Mouse (Mus musculus): ENCODE measurements around the gene Gca. TPM values are rescaled to one million over a fixed set of nuclear protein-coding genes. Genes with fewer than 3 reads are reported as not detected.
"Not testable (repeated sequence)": the region's sequence is repeated elsewhere in the genome, so short reads cannot be mapped to it uniquely, and the experiment has no call there.

Gca gene
- total RNA-seq, 2 experiments from 2014 or later: 36.4 to 38.0 TPM

DNA sequence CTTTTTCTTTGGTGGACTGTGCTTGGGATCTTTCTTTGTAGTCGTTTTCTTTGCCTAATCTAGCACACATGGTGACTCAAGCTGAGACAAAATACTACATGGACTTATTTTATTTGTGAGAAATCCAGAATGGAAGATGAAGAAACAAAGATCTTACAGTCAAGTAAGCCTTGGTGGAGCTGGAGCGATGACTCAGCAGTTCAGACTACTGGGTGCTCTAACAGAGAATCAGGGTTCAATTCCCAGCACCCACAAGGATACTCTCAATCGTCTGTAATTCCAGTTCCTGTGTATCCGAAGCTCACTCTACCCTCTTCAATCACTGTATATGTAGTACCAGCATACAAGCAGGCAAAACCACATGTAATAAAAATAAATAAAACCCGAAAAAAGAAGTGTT is 6.2 kb downstream of the Gca start:
- DNase-seq: no peak

DNA sequence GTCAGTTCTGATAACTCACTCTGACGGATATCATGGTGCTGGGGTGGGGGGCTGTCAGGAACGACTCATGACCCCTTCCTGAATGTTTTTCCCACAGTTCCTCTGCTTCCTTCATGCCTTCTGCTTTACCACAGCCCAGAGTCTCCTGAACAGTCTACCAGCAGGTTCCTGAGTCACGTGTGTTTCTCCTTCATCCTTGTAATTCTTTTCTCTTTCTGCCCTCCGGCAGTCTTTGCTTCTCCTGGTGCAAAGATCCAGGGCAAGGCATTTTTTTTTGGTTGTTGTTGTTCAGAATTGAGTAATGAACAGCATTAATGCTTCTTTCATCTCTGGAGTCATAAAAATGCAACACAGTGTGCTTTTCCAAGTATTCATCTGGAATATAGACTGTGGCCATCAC is 6.7 kb downstream of the Gca start:
- no peak for DNase-seq

DNA sequence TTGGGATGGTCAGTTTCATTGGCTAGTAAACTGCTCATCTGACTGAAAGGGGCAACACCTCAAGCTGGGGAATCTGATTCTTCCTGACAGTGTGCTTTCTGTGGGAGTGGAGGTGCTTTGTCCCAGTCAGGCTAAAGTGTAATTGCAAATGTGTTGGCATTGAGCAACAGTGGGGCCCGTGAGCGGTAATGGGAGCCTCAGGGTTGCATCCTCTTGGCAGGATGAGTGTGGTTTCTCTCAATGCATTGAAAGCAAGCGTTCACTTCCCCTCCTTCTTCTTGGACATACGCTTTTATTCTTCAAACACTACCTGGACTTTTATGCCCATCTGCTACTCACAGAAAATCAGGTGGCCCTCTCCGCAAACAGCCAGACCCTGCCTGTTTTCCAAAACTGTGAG is 8.7 kb downstream of the Gca start:
- DNase-seq: no peak

DNA sequence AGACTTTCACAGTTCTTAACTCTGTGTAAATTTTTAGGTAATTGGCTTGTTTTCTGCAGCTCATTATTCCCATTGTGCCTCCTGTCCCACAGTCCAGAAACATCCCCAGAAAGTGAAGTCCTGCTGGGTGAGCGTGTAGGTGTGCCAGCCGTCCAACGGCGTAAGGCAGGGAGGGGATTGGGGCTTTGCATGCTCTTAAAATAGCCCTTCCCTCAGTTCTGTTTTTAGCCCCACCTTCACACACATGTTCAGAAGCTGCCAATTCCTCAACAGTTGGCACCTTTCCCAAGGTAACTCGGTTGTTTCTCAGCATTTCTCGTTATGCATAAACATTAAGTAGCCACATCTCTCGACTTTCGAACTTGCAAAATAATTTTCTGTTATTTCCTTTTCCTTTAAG is 17.6 kb downstream of the Gca start:
- peak; percentile 62 for DNase-seq

DNA sequence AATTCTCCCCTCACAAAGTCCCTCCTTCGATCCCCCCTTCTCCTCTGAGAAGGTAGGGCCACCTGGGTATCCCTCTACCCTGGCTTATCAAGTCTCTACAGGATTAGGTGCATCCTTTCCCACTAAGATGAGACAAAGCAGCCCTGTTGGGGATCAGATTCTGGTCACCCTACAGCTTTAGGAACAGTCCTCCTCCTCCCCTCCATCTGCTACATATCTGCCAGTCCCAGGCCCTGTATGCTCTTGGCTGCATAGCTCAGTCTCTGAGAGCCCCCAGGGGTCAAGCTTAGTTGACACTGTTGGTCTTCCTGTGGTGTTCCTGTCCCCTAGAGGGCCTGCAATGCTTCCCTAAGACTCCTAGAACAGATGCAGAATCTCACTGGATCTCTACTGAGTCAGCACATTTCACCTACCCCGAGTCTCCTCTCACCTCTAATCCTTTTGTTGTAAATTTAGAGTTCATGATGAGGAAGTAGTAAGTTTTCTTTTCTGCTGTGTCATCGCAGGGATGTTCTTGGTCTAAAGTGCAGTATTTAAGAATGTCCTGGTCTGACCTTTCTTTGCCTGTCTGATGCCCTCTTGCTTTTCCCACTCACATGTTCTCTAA is 21.0 kb downstream of the Gca start:
- no peak for DNase-seq

DNA sequence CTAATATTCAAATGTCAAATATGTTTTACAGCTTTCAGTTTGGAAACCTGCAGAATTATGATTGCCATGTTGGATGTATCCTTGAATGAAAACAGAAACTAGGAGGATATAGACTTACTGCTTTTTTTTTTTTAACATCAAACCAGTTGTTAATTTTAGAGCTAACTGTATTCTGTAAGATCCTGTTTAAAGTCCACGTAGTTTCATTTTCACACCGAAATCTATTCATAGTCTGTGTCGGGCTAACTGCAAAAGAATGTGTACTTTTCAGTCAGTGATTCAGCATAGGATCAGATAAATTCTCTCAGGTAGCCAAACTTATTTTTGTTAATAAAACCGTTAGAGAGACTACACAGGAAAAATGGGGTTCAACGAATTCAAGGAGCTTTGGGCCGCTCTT is 21.8 kb downstream of the Gca start:
- DNase-seq: no peak

DNA sequence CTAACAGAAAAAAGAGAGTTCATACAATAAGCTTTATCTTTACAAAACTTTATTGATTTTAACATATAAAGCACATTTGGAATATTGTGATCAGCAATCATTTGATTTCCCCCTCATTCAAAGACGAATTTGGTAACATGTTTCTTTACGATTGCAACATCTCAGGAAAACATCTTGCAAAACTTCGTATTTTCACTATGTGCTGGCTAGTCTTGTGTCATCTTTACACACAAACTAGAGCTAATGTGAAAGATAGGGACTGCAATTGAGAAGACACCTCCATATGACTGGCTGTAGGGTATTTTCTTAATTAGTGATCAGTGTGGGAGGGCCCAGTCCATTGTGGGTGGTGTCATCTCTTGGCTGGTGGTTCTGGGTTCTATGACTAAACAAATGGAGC is 42.2 kb downstream of the Gca start:
- no peak for DNase-seq

DNA sequence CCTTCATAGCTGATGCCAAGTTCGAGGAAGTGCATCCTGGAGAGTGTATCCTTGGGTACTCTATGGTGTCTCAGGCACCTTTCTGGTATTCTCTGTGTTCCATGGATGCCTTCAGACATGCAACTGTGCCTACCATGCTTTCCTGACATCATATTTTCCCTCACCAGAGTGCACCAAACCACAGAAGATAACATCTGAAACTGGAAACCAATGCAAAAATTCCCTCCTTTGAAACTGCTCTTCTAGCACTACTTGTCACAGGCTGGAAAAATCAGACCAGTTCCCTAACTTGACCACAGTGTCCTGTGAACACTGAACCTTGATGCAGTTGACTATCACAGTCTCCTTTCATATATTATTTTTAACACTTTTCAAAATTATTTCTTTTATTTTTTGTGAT is 45.5 kb downstream of the Gca start:
- DNase-seq: no peak

DNA sequence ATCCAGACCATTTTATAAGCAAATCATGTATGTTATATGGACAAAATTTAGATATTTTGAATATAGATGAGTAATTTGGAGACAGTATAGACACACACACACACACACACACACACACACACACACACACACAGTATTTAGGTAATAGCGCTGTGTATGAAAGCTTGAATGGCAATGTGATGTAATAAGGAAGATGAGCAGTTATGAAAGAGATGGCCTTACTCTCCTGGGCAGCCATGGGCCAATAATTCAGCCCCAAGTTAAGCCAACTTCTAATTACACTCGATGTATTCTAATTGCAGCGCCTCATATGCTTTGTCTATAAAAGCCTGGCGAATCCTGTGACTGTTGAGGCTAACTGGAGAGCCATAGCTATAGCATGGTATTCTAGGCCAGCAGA is 50.3 kb downstream of the Gca start:
- DNase-seq: not testable (repeated sequence)

DNA sequence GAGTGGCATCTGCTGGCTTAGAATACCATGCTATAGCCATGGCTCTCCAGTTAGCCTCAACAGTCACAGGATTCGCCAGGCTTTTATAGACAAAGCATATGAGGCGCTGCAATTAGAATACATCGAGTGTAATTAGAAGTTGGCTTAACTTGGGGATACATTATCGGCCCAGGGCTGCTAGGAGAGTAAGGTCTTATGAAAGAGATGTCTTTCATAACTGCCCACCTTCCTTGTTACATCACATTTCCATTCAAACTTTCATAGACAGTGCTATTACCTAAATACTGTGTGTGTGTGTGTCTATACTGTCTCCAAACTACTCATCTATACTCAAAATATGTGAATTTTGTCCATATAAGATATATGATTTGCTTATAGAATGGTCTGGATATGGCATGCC is 51.2 kb downstream of the Gca start:
- DNase-seq: no peak

DNA sequence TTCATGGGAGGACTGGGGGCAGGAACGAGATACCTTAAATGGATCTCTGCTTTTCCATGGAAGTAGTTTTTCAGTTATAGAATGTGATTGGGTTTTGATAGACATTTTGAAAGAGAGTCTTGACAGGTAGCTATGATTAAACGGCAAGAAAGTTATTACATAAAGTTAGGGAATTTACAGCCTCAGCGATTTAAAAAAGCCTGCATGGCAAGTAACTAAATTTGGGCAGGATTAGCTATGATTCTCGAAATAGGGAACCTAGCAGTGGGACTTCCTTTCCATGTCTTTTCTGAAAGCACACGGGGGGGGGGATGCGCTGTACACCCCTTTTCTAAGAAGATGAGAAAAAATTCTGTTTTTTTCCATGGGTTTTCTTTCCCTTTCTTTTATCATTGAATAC is 53.2 kb downstream of the Gca start:
- DNase-seq: no peak

DNA sequence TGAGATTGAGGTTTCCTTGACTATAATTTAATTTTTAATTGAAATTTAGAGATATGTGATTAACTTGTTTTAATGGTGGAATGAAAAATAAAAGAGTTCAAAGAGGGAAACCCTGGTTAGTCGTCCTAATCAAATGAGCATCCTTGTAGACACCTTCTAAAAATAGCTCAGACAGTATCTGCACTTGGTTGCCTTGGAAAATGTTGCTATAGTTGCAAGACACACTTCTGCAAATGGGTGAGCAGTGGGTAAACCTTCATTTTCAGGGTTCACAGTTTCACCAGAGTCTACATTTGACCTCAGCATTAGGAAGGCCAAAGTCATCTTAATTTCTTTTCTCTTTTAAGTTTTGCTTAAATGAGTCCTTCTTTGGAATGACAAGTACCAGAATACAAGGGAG is 54.3 kb downstream of the Gca start:
- DNase-seq: no peak

DNA sequence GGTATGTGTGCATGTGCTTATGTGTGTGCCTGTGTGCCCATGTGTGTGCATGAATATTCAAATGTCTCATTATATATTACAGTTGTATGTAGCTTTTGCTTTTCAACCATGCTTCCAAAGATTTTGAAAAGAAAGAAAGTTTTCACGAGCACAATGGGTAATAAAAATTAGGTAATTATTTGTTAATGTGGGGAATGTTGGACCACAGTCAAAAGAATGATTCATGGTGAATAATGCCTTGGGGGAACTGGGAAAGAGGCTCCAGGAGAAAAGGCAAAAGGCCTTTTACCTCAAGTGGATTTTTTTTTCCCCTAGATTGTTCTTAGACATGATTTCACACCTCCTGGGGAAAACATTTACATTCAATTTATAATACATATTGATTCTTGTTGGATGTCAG is 61.9 kb downstream of the Gca start:
- DNase-seq: no peak

DNA sequence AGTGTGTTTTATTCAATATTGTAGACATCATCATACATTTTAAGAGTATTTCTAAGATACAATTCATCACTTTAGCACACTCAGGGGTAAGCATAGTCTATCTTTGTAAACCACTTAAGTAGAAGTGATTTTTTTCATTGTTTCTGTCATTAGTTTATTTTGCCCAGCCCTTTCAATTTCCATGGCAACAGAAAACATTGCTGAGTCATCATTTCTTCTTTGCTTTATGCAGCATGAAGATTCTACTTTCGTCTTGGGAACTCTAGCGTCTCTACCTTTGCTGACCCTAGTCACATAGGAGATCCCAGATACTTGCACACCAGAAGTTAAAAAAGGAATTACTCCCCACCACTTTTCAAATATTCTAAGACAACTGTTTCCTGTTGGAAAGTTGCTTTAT is 63.6 kb downstream of the Gca start:
- DNase-seq: no peak

DNA sequence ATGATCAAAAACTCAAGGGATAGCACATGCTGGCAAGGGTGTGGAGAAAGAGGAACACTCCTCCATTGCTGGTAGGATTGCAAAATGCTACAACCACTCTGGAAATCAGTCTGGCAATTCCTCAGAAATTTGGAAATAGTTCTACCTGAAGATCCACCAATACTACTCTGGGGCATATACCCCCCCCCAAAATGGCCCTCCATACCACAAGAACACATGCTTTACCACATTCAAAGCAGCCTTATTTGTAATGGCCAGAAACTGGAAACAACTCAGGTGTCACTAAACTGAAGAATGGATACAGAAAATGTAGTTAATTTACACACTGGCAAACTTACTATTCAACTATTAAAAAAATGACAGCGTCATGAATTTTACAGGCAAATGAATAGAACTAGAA is 66.6 kb downstream of the Gca start:
- no peak for DNase-seq

DNA sequence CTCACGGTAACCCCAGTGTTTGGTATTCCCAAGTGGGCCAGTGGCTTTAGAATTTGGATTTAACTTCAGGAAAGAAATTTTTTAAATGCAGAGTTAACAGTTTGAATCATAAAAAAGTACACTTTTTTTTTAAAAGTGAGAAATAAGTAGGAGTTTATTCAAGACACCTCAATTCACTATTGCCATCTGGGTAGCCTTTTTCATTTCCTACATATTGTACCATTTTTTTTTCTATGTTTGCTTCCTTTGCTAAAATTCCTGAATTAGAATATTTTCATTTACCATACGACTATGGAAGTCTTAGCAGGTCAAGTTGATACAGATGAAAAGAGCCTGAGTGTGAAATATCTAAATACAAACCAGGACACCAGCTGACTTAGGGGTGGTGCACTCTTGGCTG is 79.0 kb downstream of the Gca start:
- no peak for DNase-seq

Other genes starting within 250 kb of the Gca start
- gene Gcg, start 180.6 kb upstream of the Gca start, total RNA-seq (2021): not detected
- gene Fap, start 90.2 kb upstream of the Gca start, total RNA-seq (2021): 1 to 10 TPM; 8.1 to 8.2 TPM
- 1 to 10 TPM; 3.2 to 4.3 TPM for gene Ifih1, start 18.0 kb upstream of the Gca start, total RNA-seq (2021)

Measured in heart, postnatal 4 days (tissue).